Mouse (Mus musculus): ENCODE data around the gene Mzf1. TPM values are rescaled to one million over a fixed set of nuclear protein-coding genes. Genes with fewer than 3 reads are reported as not detected.
A peak's percentile ranks its signal among the peaks of the same experiment; 100 is the strongest.

Mzf1 gene
- polyA plus RNA-seq, 1 experiment from 2014 or later, result 9.3 TPM

- peaks cover 21% of the 10 kb centered on the region for H3K36me3 ChIP-seq (ENCODE audit: control insufficient read depth, insufficient read depth, low read length)
- peak overlapping the region; percentile 96 for H3K9ac ChIP-seq (ENCODE audit: low read depth, low read length)
- peaks cover 33% of the 10 kb centered on the region for H3K4me1 ChIP-seq (ENCODE audit: control insufficient read depth, insufficient read depth, low read depth, low read length)
- H3K9me3 ChIP-seq (ENCODE audit: control insufficient read depth, low read length), result no peaks in the 10 kb centered on the region
- WGBS, result 0% methylated on average over 28 of the region's 33 CpGs
- peaks cover 2% of the 10 kb centered on the region; the same call in 1 of the 2 replicates for H3K27me3 ChIP-seq (replicated peaks; ENCODE audit: control insufficient read depth, insufficient read depth, low read length)
- H3K27ac ChIP-seq (ENCODE audit: low read depth, low read length), result peak overlapping the region; percentile 100
- ATAC-seq, result no peak
- peak overlapping the region; percentile 92 for H3K4me2 ChIP-seq (ENCODE audit: low read length)
- H3K4me3 ChIP-seq (ENCODE audit: low read length), result peak overlapping the region; percentile 77
Observed at GRCm38 (mm10) chr7:13037366-13037765, 17.2 kb downstream of the Mzf1 start.

DNA sequence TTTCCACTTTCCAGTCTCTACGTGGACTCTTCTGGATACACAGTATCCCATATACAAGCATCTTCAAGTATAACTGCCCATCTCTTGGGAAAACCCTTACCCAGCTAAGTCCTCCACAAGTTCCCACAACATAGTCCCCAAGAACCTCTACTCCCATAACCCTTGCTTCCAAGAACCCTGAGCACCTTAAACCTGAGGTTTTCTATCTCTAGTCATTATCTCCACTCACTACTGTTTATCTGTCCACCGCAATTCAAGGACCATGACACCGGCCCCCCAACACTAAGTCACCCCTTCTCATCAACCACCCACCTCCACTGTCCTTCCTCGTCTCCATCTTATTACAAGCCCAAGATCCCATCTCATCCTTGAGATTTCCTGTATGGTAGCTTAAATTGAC, 17.8 kb downstream of the Mzf1 start:
- 49% methylated on average over 4 of the region's 4 CpGs for WGBS
- Histone ChIP-seq H3K9ac (ENCODE audit: low read depth, low read length) (peak overlapping the region; percentile 96), H3K4me3 (ENCODE audit: low read length) (peak overlapping the region; percentile 77), H3K36me3 (ENCODE audit: control insufficient read depth, insufficient read depth, low read length) (peaks cover 27% of the 10 kb centered on the region), H3K27ac (ENCODE audit: low read depth, low read length) (peak overlapping the region; percentile 100; the same call in 1 of the 2 replicates), H3K27me3 (replicated peaks; ENCODE audit: control insufficient read depth, insufficient read depth, low read length) (no peaks in the 10 kb centered on the region; the same call in 1 of the 2 replicates), H3K4me2 (ENCODE audit: low read length) (peak overlapping the region; percentile 92), H3K9me3 (ENCODE audit: control insufficient read depth, low read length) (no peaks in the 10 kb centered on the region), H3K4me1 (ENCODE audit: control insufficient read depth, insufficient read depth, low read depth, low read length) (peaks cover 33% of the 10 kb centered on the region)
- ATAC-seq, result no peak

DNA sequence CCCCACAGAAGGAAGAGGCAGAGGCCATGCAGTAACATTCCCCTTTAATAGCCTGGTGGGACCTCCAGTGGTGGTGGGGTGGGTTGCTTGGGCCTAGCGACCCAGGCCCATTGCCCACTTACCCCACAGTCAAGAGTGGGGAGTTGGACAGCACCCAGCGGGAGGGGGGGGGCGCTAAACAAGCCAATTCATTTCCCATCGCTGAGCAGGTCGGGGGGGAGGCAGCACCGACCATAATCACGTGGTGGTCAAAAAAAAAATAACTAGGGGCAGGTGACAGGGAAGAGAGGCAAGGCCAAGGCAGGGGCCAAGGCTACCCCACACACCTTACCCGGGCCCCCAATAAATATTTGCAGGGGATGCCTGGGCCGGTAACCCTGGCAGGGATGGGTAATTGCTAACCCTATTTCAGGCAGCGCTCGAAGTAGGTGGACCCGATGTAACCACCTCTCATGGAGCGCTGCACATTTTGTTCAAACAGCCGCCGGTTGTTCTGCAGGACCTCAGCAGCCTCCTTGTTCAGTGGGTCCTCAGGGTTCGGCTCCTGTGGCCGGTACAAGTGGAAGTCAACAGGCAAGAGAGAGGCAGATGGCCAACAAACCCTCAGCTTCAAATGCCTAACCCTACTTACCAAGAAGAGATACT, 19.2 kb downstream of the Mzf1 start:
- H3K4me3 ChIP-seq (ENCODE audit: low read length), result no peak overlapping the region
- 83% methylated on average over 17 of the region's 17 CpGs for WGBS
- H3K36me3 ChIP-seq (ENCODE audit: control insufficient read depth, insufficient read depth, low read length), result peaks cover 40% of the 10 kb centered on the region
- peak overlapping the region; percentile 95 for H3K4me2 ChIP-seq (ENCODE audit: low read length)
- H3K27ac ChIP-seq (ENCODE audit: low read depth, low read length), result peak overlapping the region; percentile 72
- ATAC-seq, result no peak
- no peaks in the 10 kb centered on the region for H3K9me3 ChIP-seq (ENCODE audit: control insufficient read depth, low read length)
- peaks cover 33% of the 10 kb centered on the region for H3K4me1 ChIP-seq (ENCODE audit: control insufficient read depth, insufficient read depth, low read depth, low read length)
- H3K9ac ChIP-seq (ENCODE audit: low read depth, low read length), result peak overlapping the region; percentile 81; the same call in 1 of the 2 replicates
- no peaks in the 10 kb centered on the region for H3K27me3 ChIP-seq (replicated peaks; ENCODE audit: control insufficient read depth, insufficient read depth, low read length)

GRCm38 (mm10) chr7:13034148-13034977, 20.2 kb downstream of the Mzf1 start, which contains the start of gene Chmp2a:
Gene Chmp2a (minus strand): TSS chr7:13034807.
- Histone ChIP-seq H3K9ac (ENCODE audit: low read depth, low read length) (peak within 1 kb of the TSS; percentile 81), H3K4me3 (ENCODE audit: low read length) (peak within 1 kb of the TSS; percentile 66), H3K4me2 (ENCODE audit: low read length) (peak within 1 kb of the TSS; percentile 95), H3K27me3 (replicated peaks; ENCODE audit: control insufficient read depth, insufficient read depth, low read length) (no peaks in the 10 kb centered on the region), H3K36me3 (ENCODE audit: control insufficient read depth, insufficient read depth, low read length) (peaks cover 49% of the 10 kb centered on the region), H3K4me1 (ENCODE audit: control insufficient read depth, insufficient read depth, low read depth, low read length) (peaks cover 33% of the 10 kb centered on the region), H3K27ac (ENCODE audit: low read depth, low read length) (peak within 1 kb of the TSS; percentile 95), H3K9me3 (ENCODE audit: control insufficient read depth, low read length) (no peaks in the 10 kb centered on the region)
- 2% methylated on average over 42 of the region's 45 CpGs for WGBS
- ATAC-seq, result peak; percentile 83

DNA sequence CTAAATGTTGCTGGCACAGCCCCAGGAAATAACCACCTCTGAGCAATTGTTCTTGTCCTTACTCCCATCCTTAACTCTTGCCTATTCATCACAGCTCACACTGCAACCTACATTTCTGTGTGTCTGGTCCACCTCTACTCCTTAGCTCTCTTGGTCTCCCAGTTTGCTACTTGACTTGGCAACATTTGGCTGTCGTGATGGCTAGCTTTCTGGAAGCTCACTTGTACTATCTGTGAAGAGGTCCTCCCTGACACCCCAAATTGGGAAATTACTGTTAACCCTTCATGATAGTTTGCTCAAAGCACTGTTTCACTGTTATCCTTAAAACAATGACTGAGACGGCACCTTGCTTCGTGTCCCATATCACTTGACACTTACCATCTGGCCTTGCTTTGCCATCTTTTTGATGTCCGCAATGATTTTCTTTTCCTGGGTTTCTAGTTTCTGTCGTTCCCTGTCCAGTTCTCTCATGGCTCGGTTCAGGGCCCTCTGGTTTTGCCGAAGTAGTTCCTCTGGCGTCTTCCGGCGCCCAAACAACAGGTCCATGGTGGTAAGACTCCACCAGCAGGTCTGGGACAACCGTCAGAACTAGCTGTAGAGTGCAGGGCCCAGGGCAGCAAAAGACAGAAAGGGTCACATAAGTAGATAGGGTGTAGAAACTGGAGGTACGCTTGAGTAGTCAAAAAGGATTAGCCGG, 21.0 kb downstream of the Mzf1 start:
- H3K4me3 ChIP-seq (ENCODE audit: low read length), result peak overlapping the region; percentile 66
- H3K9ac ChIP-seq (ENCODE audit: low read depth, low read length), result peak overlapping the region; percentile 81
- no peak for ATAC-seq
- H3K4me2 ChIP-seq (ENCODE audit: low read length), result peak overlapping the region; percentile 95
- no peaks in the 10 kb centered on the region for H3K27me3 ChIP-seq (replicated peaks; ENCODE audit: control insufficient read depth, insufficient read depth, low read length)
- H3K36me3 ChIP-seq (ENCODE audit: control insufficient read depth, insufficient read depth, low read length), result peaks cover 57% of the 10 kb centered on the region
- H3K9me3 ChIP-seq (ENCODE audit: control insufficient read depth, low read length), result no peaks in the 10 kb centered on the region
- 50% methylated on average over 13 of the region's 13 CpGs for WGBS
- peak overlapping the region; percentile 95 for H3K27ac ChIP-seq (ENCODE audit: low read depth, low read length)
- H3K4me1 ChIP-seq (ENCODE audit: control insufficient read depth, insufficient read depth, low read depth, low read length), result peaks cover 29% of the 10 kb centered on the region

- Histone ChIP-seq H3K9me3 (ENCODE audit: control insufficient read depth, low read length) (no peaks in the 10 kb centered on the region), H3K9ac (ENCODE audit: low read depth, low read length) (no peak overlapping the region), H3K4me1 (ENCODE audit: control insufficient read depth, insufficient read depth, low read depth, low read length) (peaks cover 29% of the 10 kb centered on the region), H3K27me3 (replicated peaks; ENCODE audit: control insufficient read depth, insufficient read depth, low read length) (no peaks in the 10 kb centered on the region), H3K27ac (ENCODE audit: low read depth, low read length) (no peak overlapping the region), H3K4me3 (ENCODE audit: low read length) (no peak overlapping the region), H3K4me2 (ENCODE audit: low read length) (no peak overlapping the region), H3K36me3 (ENCODE audit: control insufficient read depth, insufficient read depth, low read length) (peaks cover 64% of the 10 kb centered on the region)
- WGBS, result 93% methylated on average over 7 of the region's 7 CpGs
- ATAC-seq, result no peak
Observed at GRCm38 (mm10) chr7:13032541-13032940, 22.0 kb downstream of the Mzf1 start.

DNA sequence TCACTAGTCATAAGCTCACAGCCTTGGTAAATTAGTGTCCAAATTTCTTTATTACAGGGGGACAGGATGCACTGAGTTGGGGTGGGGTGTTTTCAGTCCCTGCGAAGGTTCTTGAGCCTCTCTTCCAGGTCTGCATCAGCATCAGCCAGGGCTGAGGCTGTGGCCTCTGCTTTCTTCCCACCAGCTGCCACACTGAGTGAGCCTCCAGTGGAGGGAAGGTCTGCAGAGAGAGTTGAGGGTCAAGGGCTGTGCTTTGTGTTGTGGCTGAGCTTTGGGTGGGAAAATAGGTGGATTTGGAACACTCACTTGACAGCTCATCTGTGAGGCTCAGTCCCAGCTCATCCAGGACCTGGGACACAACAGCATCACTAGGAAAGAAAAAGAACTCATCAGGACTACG, 22.6 kb downstream of the Mzf1 start:
- no peak for ATAC-seq
- Histone ChIP-seq H3K4me2 (ENCODE audit: low read length) (no peak overlapping the region), H3K4me3 (ENCODE audit: low read length) (no peak overlapping the region), H3K27ac (ENCODE audit: low read depth, low read length) (no peak overlapping the region), H3K27me3 (replicated peaks; ENCODE audit: control insufficient read depth, insufficient read depth, low read length) (no peaks in the 10 kb centered on the region), H3K9me3 (ENCODE audit: control insufficient read depth, low read length) (no peaks in the 10 kb centered on the region), H3K4me1 (ENCODE audit: control insufficient read depth, insufficient read depth, low read depth, low read length) (peaks cover 30% of the 10 kb centered on the region), H3K9ac (ENCODE audit: low read depth, low read length) (no peak overlapping the region), H3K36me3 (ENCODE audit: control insufficient read depth, insufficient read depth, low read length) (peaks cover 70% of the 10 kb centered on the region)
- WGBS, result 86% methylated on average over 2 of the region's 2 CpGs

GRCm38 (mm10) chr7:13031069-13031468, 23.5 kb downstream of the Mzf1 start:
- WGBS, result 71% methylated on average over 5 of the region's 5 CpGs
- peaks cover 30% of the 10 kb centered on the region for H3K4me1 ChIP-seq (ENCODE audit: control insufficient read depth, insufficient read depth, low read depth, low read length)
- no peak overlapping the region for H3K9ac ChIP-seq (ENCODE audit: low read depth, low read length)
- no peak overlapping the region for H3K4me3 ChIP-seq (ENCODE audit: low read length)
- H3K36me3 ChIP-seq (ENCODE audit: control insufficient read depth, insufficient read depth, low read length), result peaks cover 75% of the 10 kb centered on the region
- no peak overlapping the region for H3K27ac ChIP-seq (ENCODE audit: low read depth, low read length)
- no peak for ATAC-seq
- H3K27me3 ChIP-seq (replicated peaks; ENCODE audit: control insufficient read depth, insufficient read depth, low read length), result no peaks in the 10 kb centered on the region
- no peaks in the 10 kb centered on the region for H3K9me3 ChIP-seq (ENCODE audit: control insufficient read depth, low read length)
- H3K4me2 ChIP-seq (ENCODE audit: low read length), result no peak overlapping the region

GRCm38 (mm10) chr7:13028986-13029385, 25.6 kb downstream of the Mzf1 start:
- Histone ChIP-seq H3K36me3 (ENCODE audit: control insufficient read depth, insufficient read depth, low read length) (peaks cover 64% of the 10 kb centered on the region), H3K9ac (ENCODE audit: low read depth, low read length) (no peak overlapping the region), H3K4me3 (ENCODE audit: low read length) (no peak overlapping the region), H3K27ac (ENCODE audit: low read depth, low read length) (no peak overlapping the region), H3K9me3 (ENCODE audit: control insufficient read depth, low read length) (no peaks in the 10 kb centered on the region), H3K4me1 (ENCODE audit: control insufficient read depth, insufficient read depth, low read depth, low read length) (peaks cover 29% of the 10 kb centered on the region), H3K27me3 (replicated peaks; ENCODE audit: control insufficient read depth, insufficient read depth, low read length) (no peaks in the 10 kb centered on the region), H3K4me2 (ENCODE audit: low read length) (no peak overlapping the region)
- 88% methylated on average over 4 of the region's 4 CpGs for WGBS
- no peak for ATAC-seq

Measured in hindbrain, embryonic 16.5 days (tissue).